Mouse (Mus musculus): ENCODE measurements at regions not wholly inside any gene's neighbourhood (a gene's known extent, or its start where the extent isn't known, plus 50 kb on each side); places are given as distances from the start of the nearest gene placed in this dataset.

DNA sequence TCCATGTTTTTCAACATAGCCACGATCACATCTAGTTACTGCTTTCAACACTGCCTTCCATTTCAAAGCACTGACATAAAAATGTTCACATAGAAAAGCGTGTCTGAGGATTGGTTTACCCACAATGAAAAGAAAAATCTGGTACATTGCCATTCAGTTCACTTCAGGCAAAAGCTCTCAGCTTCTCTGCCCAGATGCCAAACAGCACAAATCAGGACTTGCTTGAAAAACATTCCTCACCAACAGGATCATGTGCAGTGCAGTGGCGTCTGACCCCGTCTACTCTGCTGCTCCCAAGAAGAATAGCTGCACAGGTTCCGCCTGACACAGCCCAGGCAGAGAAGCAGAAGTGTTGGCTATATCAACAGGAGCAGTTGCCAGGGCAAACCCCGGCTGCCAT, 684.0 kb downstream of the Efnb2 start:
- TF ChIP-seq GATA1 (IDR thresholded peaks at IDR 0.05; ENCODE audit: borderline replicate concordance, low read length) (no peak), FLI1 (IDR thresholded peaks at IDR 0.05; ENCODE audit: low read length) (no peak)
